Mouse (Mus musculus) MN1 (cell line): ENCODE measurements around the gene Emid1.

ENCODE experiments used
- DNase-seq: peaks from one replicate; pipeline ENCODE4 v3.0.0-alpha.2; 2016; ENCODE audit warnings: low spot score

Gene Emid1

GRCm38 (mm10) chr11:5063561-5064281 lies 88.3 kb downstream of the Emid1 start:
- no peak for DNase-seq

DNA sequence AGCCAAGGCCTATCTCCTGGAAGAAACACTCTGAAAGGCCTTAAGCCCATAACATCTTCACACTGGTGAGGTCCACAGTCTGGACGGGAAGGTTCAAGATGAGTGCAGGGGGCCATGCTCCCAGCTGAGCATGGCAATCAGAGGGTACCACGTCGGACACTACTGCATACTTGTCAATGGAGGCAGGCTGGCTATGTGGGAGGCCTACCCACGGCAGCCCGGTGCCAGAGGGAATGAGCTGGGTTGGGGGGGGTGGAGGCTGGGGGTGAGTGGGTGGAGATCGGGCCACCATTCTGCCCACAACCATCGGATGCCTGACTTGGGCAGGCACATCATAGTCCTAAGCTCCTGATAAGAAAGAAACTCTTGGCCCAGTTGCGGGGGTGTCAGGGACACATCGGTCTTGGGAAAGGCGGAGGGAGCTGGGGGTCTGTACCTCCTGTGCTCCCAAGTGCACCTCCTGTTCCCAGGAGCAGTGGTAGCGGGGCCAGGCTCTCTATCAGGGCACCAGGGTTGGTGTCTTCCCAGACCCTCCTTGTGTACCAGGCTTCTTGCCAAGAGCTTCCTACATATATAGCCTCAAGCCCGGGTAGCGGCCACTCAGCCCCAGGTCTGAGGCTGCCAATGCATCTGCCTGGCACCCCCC lies 89.1 kb downstream of the Emid1 start:
- no peak for DNase-seq

DNA sequence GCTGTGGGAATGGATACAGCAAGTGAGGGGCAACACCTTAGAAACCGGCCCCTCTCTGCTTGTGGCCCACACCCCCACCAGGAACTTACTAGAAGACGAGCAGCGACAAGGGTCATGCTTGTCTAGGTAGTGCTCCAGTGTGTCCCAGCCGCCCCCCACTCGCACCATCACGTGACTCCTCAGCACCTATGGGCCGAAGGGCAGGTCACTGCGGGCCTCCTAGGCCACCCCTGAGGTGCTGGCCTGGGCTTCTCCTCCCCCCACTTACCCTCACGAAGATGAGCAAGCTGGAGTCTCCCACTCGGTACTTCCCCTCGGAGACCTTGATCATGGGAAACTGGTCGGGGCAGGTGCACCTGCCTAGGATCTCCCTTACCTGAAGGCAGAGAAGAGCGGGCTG lies 89.7 kb downstream of the Emid1 start:
- no peak for DNase-seq

DNA sequence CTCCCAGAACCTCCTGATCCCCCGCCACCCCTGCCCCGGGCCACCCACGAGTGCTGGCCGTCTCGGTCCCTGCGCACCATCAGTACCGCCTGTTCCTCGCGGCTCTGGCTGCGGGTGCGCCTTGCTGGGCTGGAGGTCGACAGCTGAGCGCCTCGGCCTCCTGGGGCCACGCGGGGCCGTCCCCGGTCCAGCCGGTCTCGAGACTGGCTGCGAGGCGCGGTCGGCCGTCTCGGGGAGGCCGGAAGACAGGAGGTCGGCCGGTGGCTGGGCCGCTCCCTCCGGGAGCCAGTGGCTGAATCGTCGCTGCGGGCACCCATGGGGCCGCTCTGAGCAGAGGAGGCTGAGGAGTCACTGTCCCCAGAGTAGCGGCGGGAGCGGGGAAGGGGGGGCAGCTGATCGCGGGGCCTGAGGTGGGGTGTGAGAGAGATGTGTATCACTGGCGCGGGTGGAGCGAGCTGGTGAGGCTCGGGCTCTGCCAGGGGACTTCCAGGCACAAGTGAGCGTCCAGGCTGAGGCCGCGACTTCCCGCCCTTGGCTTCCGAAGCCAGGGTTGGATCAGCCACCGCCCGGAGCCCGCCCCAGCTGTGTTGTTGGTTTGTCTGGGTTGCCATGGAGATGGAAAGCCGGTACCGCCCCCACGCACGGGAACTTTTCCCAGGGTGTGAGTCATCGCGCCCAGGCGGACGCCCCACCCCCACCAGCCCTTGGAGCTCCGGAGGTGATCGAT lies 90.5 kb downstream of the Emid1 start:
- peak; percentile 98 for DNase-seq

GRCm38 (mm10) chr11:5060756-5061412 lies 91.2 kb downstream of the Emid1 start:
- DNase-seq = peak; percentile 81

DNA sequence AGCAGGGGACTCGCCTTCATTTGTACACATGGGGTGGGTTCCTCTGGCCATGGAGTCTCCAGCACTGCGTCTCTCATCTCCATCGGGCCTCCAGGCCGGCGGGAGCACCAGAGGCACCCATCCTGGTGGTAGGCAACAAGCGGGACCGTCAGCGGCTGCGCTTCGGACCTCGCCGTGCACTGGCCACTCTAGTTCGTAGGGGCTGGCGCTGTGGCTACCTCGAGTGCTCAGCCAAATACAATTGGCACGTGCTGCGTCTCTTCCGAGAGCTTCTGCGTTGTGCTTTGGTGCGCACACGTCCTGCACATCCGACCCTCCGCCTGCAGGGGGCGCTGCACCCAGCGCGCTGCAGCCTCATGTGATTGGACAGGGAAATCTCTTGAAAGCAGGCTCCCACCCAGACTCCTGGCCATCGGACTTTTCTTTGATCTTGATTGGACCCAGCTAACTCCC lies 92.3 kb downstream of the Emid1 start:
- DNase-seq = no peak

DNA sequence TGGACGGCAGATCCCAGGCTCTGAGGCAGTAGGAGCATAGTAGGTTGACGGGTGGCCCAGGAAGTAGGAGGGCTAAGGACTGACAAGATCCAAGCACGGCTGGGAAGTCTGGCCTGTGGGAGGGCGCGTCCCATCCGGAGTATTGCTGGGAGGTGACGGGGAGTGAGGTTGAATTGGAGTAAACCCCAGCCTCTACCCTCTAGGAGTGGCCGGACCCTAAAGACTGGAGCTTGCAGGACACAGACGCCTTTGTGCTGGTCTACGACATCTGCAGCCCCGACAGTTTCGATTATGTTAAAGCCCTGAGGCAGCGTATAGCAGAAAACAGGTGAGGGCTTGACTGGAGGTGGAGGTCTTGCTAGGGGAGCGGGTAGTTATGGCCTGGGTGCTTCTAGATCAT lies 92.8 kb downstream of the Emid1 start:
- no peak for DNase-seq

- no peak for DNase-seq
Observed at GRCm38 (mm10) chr11:5058783-5059182, 93.3 kb downstream of the Emid1 start.

- peak; percentile 67 for DNase-seq
Observed at GRCm38 (mm10) chr11:5057856-5058641, 94.0 kb downstream of the Emid1 start, which contains the start of gene Rasl10a. Gene Rasl10a (plus strand): TSS chr11:5058128.

DNA sequence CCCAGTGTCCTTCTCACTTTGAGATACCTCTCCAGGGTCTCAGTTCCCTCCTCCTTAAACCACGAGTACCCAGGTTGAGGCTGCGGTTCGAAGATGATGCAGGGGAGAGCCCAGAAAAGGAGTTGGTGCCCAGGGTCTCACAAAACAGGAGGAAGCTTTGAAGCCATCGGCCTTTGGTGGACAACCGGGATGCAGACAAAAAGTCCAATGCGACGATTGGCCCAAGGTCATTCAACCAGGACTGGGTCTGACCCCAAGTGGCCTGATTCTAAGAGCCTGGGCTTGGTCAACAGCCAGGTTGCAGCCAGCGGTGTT lies 94.6 kb downstream of the Emid1 start:
- DNase-seq = no peak

DNA sequence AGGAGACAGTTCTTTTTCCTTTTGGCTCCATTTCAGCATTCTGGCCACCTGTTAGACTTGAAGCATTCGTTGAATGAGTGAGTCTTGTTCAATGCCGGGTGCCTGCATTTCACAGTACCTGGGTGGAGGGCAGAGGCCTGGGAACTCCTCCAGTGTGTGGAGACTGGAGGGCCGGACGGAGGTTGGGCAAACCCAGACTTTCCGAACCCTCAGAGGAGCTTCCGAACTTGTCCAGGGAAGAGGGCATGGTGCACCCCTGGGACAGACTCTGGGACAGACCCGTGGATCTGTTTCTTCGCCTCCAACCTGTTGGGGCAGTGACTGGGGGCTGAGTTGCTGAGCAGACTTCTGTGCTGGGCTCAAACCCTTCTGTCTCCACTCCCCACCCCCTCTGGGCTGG lies 95.0 kb downstream of the Emid1 start:
- no peak for DNase-seq
